Mouse (Mus musculus) CD4-positive helper T cell, adult 2 months (primary cell): Measurements from ENCODE around the gene Lypd4.

Experiments used
- DNase-seq: peaks from one replicate; pipeline ENCODE4 v3.0.0-alpha.2; 2012; ENCODE audit warnings: low read depth, missing footprints, low spot score

Lypd4 gene

DNA sequence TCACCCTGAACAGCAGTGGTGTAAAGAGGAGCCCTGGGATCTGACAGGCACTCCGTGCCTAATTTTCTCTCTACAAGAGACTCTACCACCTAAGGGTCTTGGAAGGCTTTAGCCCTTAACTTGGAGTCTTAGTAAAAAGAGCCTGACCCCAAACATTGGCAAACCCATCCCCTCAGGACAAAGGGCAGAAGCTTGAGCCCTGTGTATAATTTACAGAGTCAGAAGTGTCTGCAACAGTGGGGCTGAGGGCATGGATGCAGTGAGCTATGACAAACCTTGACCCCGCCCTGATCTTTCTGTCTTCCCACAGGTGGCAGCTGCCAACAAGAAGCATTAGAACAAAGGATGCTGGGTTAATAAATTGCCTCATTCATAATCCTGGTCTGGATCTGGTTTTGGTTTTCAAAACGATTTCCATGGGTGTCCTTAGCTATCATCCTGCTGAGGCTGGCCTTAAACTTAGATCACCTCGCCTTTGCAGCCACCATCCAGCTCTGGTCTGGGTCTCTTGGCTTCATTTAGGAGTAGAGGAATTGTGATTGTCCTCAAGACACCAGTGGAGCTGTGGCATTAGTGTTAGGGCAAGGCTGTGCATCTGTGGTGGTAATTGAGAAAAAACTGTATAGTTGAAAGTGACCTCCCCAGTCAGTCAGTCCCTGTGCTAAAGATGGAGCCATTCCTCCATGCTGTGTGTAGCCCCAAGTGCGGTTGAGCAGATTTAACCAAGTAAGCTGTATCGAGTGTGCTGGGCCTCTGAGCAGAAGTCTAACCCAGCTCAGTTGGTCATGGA, 19.9 kb upstream of the Lypd4 start:
- no peak for DNase-seq

DNA sequence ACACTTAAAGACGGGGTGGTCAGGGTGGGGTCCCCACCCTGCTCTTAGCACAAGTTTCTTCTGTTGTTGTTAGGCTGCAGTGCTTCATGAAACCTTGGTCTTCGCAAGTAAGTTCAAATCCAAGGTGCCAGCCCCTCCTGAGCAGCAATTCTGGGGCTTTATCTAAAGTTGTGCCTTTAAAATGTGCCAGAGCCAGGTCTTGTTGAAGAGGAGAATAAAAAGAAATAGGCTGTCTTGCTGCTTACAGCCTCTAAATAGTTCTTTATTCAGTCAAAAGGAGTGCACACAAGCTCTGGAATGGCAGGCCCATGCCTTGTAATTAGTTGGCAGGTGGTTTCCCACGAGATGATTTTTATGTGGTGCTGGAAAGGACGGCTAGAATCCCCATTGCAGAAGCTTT, 17.4 kb upstream of the Lypd4 start:
- no peak for DNase-seq

DNA sequence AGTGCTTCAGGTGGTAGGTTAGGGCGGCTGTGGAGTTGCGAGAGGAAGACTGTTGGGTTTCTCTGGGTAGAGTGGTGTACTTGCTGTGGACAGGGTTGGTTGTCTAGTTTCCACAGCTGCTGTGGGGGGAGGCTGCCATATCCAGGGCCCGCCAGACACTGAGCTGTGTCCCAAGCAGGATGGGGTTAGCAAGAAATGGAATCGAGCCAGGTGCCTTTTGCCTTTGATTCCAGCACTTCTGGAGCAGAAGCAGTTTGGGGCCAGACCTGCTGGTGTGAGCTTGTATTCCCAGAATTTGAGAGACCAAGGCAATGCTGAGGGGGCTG, 16.5 kb upstream of the Lypd4 start:
- DNase-seq = no peak

DNA sequence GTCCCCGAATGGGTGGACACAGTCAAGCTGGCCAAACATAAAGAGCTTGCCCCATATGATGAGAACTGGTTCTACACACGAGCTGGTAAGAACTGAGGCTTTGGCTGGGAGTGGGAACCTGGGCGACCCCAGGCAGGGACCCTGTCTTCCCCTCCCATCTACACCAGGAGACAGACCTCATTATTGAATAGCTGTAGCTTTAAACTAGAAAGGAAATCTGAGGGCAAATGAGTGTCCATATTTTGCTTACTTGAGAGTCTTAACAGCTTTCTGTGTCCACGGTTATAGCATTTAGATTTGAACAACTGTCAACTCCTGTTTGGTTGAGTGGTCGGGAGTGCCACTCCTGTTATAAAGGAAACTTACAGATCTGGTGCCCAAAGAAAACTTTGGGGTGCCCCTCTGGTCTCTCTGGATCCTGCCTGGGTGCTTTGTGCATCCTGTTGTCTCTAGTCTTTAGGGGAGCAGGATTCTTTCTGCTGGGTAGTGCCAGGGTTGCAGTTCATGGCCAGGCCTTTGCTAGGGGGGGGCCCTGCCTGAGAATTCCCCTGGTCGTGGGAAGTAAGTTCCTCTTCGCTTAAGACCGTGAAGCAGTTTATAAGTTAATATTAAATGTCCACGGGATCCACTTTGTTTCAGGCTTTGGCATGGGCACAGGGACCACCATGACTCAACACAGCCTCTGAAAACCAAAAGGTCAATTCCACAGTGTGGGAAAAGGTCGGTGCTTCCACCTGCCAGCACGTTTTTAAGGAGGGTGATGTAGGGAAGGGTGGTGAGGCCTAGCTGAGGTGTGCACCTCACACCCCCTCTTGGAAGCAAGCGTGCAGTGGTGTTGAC, 15.9 kb upstream of the Lypd4 start:
- DNase-seq = no peak

DNA sequence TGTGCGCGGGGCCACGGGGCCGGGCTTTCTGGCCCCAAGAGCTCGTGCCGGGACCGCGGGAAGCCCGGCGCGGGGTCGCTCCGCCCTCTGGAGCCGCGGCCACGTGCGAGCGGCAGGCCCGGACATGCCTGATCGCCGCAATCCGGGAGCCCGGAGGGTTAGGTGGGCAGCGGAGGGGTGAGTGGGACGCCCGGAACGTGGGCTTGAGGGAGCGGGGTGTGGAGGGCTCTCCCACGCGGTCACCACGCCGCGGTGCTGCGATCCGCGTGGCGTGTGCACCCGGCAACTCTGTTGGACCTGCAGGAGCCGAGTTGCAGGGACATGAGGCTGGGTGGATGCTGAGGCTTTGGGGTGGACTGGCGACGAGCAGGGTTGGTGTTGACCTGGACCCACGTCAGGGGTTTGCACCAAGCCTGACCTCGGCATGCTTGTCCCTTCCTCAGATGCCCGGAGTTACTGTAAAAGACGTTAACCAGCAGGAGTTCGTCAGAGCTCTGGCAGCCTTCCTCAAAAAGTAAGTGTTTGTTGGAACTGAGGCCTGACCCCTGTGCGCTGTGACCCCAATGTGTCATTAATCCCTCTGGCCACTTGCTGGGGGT, 15.1 kb upstream of the Lypd4 start:
- no peak for DNase-seq

DNA sequence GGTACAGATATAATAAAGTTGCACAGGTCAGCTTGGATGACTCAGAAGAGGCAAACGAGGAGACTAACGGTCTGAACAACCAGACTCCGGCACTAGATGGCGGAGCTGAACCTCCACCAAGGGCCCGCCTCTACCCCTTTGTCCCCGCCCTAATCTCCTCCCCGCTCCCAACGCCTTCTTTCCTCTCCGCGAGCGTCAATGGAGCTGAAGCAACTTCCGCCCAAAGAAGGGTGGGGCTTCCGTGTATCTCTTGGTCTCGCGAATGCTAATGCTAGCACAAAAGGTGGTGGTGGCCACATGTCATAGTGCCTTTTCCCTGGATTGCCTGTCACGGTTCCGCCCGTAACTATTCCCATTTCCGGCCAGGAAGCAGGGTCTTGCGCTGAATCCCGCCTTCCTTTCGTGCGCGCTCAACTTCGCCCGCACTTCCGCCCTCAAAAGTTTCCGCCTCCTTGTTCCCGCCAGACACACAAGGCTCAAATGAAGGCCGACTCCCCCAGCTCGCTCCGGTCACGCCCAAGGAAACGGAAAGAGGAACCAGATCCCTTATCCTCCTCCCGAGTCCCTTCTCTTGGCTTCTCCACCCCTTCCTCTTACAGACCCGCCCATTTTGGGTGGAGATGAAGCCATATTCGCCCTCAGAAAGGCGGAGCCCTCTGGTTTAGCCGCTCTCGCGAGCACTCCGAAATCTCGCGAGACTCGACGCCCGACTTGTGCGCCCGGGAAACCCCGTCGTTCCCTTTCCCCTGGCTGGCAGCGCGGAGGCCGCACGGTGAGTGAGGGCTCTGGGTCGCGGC, 14.4 kb upstream of the Lypd4 start, which contains the start of gene Rps19:
TSS of gene Rps19 (plus strand) at position 476 of the 797 bp plus-strand sequence.
- DNase-seq = peak; percentile 99

DNA sequence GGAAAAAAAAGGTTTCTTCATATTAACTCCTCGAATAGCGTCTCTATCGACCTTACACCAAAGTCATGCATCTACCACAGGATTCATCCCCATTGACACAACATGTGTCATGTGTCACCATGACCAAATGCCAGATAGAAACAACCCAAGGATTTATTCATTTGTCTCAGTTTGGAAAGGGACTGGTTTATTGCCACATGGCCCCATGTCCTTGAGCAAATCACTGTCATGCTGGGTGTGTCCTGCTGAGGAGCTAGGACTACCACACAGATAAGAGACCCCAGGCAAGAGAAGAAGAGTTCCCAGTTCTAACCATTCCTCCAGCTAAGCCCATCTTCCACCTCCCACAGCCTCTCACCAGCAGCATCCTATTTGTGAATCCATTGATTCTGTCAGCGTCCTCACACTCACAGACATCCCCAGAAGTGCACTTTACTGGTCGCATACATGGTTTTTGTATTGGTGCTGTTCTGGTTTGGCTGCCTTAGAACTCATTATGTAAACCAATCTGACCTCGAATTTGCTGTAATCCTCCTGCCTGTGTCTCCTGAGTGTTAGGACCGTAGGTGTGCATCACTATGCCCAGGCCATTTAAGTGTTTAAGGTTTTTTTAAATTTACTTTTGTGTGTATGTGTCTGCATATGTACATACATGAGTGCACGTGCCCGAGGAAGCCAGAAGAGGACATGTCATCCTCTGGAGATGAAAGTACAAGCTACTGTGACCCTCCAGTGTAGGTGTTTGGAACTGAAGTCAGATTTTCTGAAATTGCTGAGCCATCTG, 12.9 kb upstream of the Lypd4 start:
- DNase-seq = no peak

DNA sequence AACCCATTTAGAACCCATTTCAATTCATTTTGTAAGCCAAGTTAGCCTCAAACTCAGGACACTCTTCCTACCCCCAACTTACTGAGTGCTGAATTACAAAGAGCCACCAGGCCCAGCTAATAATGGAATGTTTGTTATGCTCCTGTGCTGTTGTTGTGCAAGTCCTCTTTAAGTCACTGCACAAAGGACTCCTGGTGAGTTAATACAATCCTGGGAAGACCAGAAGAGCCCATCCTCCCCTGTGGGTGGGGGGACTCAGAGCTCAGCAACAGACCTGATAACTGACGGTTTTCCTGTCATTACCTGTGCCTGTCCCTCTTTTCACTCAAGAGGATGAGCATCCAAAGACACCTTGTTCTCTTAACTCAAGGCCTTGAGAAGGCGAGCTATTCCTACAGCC, 9.9 kb upstream of the Lypd4 start:
- no peak for DNase-seq

DNA sequence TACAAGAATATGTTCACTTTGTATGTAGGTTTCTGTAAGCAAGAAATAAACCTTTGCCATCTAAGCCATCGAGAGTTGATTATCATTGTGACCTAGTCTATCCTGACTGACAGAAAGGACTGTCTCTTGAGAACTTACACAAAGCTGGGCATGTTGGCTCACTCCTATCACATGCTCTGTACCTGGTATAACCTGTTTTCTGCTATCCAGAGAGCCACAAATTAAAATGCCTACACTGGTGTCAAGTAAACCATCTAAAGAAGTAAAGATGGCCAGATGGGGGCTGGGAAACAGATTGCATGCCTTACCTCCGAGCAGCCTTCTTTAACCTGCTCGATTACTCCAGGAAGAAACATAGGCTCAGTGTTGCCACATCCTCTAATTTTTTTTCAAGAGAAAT, 7.8 kb upstream of the Lypd4 start:
- DNase-seq = no peak

DNA sequence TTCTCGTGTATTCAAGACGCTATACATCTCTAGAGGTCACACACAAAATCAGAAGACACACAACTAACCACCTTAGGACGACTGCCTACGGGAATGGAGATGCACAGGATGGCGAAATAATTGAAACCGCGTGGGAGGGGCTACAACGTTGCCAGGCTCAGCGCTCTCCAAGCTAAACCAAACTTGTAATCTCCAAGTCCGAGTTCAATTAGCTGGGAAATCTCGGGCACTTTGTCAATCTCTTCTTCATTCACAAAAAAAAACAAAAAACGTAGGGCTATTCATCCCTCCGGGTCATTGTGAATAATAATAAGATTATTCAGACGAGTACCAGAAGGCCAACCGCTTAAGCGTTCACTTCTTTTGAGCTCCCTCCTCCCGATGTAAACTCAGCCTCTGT, 661 bp downstream of the Lypd4 start:
- DNase-seq = no peak

DNA sequence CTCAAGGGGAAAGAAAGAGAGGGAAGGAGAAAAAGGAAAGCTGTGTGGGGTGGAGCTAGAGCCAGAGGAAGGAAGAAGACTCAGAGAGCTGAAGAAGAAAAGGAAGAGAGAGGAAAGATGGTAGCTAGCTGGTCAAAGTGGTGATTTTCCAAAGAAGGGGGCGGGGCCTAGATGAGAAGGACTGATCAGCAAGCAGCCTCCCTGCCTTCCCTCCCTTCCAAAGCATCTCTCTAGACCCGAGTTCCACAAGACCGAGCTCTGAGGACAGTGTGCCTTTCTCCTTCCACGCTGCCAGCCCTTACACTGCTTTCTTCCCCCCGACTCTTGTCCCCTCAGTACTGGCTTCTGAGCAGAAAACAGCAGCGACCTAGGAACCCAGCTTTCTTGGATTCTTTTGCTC, 5.6 kb downstream of the Lypd4 start:
- no peak for DNase-seq

DNA sequence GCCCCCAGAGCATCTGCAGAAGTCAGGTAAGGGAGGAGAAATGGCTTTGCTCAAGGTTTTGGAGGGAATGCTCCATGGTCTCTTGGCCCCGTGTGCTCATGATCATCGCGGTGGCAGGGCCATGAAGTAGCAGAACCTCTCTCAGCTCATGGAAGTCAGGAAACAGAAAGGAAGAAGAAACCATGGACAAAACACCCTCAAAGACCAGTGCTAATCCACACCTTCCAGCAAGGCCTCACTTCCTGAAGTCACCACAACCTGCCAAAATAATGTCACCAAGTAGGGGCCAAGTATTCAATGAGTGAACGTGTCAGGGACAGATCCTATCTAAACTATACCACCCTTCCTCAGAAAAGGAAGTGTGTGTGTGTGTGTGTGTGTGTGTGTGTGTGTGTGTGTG, 6.9 kb downstream of the Lypd4 start:
- no peak for DNase-seq

DNA sequence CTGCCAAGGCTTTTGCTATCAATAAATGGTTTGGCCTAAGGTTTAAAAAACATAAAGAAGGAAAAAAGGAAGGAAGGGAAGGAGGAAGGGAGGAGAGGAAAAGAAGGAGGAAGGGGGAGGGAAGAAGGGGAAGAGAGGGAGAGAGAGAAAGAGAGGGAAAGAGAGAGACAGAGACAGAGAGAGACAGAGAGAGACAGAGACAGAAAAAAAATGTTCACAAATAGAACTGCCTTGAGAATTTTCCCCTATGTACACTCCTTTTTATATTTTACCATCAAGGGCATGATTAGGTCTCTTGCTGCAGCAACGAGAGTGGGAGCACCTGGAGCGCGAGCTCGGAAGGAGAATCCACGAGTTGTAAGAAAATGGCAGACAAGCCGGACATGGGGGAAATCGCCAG, 7.8 kb downstream of the Lypd4 start, which contains the start of gene Gm9844:
TSS of gene Gm9844 (plus strand) at position 301 of the 400 bp plus-strand sequence.
- no peak for DNase-seq

DNA sequence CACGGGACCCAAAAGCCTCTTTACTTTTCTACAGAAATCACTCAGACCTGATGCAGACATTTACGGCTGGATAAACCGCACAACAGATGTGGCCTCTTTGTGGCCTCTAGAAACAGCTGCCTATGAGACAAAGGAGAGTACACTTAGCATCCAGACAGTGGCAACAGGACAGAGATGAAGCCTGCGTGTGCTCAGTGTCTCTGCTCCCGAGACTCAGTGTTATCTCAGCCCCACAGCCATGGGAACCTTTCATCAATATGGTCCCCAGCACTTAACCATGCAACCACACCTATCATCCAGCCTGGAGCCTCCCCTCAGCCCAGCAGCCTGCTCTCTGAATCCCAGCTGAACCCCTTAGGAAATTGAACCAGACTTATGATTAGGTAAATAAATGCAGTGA, 10.5 kb downstream of the Lypd4 start:
- no peak for DNase-seq

DNA sequence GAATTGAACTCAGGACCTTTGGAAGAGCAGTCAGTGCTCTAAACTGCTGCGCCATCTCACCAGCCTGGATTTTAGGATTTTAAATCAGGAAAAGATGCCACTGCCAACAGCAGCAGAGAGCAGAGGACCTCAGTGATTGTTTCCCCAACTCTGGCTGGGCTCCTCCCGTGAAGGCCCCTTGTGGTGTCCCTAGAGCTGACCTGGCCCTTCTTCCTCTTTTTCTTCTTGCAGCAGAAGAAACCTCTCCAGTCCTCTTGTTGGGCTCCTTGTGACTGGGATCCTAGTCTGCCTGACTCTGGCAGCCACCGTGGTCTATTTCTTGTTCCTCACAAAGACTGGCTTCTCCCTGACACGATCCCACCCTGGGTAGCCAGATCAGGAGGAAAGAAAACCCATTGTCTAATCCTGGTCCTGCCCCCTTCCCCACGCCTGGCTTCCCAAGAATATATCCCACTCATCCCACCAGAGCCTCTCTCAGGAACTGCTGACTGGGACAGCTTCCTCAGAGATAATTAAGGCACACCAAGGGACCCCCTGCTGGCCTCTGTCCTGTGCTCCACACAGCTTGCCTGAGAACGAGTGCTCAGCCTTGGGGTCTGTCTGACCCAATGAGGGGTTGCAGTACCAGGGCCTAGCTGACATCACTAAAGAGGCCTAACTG, 13.2 kb downstream of the Lypd4 start:
- DNase-seq = no peak

DNA sequence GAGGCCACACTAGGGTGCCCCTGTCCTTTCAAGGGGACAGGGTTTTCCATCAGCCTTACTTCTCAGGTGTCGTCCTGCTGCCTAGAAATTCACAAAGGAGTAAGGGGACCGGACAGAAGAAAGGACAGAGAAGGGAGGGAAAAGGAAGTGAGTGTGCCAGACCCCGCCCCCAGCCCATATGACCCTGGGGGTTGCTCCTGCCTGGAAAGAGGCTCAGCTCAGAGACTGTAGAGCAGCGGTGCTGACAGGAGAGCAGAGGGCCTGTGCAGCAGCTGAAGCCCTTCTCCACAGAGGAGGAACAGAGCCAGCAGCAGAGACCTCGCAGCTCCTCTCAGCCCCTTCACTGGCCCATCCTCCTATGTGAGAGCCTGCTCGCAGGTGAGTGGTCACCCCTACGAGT, 16.0 kb downstream of the Lypd4 start:
- no peak for DNase-seq

DNA sequence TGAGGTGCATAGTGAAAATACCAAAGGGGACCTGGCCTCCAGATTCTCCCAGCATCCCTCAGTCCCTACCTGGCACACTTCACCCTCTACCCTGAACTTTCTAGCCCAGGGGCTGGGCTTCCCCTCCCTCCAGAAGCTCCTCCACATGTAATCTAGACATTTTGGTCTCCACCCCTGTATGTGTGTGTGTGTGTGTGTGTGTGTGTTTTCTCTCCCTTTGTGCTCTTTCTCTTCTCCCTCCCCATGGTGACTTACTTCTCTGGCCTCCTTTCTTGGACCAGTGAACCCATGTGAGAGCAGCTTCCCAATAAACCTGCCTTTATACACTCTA, 16.5 kb downstream of the Lypd4 start:
- no peak for DNase-seq

DNA sequence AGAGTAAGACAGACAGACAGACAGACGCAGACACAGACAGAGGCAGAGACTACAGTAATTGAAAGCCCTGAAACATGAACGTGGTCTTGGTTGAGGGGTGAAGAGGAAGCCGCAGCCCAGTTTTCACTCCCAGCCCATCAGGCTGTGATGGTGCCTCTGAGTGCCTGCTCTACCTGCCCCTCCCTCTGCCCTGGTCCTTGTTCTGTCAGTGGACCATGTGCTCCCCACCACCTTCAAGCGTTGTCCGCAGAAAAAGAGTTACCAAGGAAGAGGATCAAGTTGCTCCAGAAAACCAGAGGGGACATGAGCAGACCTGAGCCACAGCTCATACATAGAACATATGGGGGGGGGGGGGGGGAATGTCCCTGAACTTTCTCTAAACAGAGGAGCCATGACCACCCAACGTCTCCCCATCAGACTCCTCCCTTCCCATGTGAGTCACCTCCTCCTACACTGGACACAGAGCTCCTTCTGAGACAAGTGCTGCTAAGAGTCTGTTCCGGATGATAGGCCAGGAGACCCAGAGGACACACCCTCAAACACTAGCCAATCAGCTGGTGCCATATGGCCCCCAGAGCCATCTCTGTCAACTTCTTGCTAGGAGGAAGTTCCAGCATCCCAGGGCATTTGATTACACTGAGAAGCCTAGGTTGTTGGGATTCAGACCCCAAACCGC, 17.0 kb downstream of the Lypd4 start:
- no peak for DNase-seq

DNA sequence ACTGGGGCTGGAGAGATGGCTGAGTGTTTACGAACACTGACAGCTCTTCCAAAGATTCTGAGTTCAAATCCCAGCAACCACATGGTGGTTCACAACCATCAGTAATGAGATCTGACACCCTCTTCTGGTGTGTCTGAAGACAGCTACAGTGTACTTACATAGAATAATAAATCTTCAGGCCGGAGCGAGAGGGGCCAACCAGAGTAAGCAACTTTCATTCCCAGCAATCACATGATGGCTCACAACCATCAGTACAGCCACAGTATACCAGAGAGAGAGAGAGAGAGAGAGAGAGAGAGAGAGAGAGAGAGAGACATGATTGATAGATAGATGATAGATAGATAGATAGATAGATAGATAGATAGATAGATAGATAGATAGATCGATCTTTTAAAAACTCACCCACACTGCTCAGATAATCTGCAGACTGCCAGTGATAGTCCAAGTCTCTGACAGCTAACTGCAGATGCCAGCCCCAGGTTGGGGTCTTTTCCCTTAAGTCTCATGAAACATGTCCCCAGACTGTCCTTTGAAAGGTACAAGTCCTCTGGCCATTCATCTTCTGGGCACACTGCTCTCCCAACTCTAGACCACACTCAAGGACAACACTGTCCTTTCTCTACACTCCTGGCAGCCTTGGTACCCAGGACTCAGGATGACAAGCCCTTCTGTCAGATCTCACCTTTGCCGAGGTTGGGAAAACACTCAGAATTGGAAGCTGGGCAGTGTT, 18.0 kb downstream of the Lypd4 start:
- no peak for DNase-seq
